Mouse (Mus musculus): ENCODE measurements at regions not wholly inside any gene's neighbourhood (a gene's known extent, or its start where the extent isn't known, plus 50 kb on each side); places are given as distances from the start of the nearest gene placed in this dataset.

DNA sequence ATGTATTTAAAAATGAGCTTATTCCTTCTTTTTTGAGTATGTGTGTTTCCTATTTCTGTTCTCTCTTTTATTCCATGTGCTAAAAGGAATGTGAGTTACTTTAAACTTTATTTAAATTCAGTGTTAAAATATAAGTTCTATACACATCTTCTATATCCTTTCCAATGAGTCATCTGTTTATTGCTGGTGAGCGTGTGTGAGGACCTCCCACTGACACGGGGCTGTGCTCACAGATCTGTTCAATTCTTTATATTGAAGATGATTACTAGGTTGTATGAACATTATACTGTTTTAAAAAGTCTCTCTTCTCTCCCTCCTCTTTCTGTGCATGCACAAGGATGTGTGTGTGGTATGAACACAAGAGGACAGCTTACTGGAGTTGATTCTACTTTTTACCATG lies 55.3 kb upstream of the Dnajc19 start:
- DNase-seq (ENCODE audit: low spot score in 2 of 2): no peak

Measured in gastrocnemius, postnatal 4 days (tissue).